Mouse (Mus musculus) v-Abl transformed pro-B cells (cell line): Measurements from ENCODE around the gene Eipr1.

Experiments used
- in situ Hi-C, 2 experiments: fragments of 400-800 bp; cut with MboI; formaldehyde crosslinking; loops; one replicate each; pipeline ENCODE4 v1.15.1; 2025; ENCODE audit not compliant: unreplicated experiment in 2 of 2

Eipr1 gene

DNA sequence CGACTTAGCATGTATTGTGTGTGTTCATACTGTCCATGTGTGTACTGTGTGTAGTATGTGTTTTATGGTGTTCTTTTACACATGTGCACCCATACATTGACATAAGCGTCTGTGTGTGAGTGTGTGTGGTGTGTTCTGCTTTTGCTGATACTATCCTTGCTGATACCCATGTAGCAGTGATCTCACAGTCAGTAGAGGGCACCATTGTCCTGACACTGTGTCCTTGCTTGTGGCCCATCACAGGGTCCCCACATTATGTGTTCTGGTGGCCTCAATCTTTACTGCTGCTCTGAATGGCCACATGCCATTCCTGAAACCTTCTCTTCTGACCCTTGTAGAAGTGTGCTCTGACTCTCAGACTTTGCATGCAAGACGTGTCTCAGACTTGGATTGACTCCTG lies 22.2 kb downstream of the Eipr1 start:
- in situ Hi-C loops = no loop called here

DNA sequence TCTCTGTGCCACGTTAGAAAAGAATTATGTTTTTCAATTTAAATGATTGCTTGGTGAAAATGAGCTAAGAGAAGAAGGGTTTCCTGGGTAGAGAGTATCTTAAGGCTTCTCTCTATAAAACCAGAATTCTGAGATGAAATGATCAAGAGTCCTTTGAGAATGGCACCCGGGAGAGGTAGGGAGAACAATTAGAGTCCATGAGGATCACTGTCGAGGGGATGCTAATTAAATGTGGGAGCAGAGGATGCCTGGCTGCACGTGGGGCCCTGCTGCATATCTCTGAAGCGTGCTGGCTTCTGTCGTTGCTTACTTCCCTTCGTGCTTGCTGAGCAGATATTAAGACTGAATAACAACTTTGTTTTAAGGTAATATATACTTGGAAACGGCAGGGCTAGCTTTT lies 23.5 kb downstream of the Eipr1 start:
- in situ Hi-C loops = no loop called here

DNA sequence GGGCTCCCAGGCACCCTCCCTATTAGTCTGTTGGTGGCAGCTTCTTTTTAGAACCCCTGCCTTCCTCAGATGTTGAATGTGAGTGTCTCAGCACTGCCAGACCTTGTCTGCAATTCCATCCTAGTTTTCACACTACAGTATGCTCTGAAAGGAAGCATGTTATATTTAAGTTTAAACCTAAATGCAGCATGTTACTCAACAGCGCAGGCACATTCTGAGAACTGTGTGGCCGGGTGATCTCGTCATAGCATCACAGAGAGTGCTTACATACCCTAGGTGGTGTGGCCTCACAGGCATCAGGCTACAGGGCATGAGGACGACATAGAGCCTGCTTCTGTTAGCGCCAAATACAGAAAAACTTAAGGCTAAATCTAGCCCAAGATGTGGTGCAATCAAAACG lies 24.0 kb downstream of the Eipr1 start:
- in situ Hi-C loops = no loop called here

GRCm38 (mm10) chr12:28780180-28780579 lies 28.6 kb downstream of the Eipr1 start:
- in situ Hi-C loops = no loop called here

DNA sequence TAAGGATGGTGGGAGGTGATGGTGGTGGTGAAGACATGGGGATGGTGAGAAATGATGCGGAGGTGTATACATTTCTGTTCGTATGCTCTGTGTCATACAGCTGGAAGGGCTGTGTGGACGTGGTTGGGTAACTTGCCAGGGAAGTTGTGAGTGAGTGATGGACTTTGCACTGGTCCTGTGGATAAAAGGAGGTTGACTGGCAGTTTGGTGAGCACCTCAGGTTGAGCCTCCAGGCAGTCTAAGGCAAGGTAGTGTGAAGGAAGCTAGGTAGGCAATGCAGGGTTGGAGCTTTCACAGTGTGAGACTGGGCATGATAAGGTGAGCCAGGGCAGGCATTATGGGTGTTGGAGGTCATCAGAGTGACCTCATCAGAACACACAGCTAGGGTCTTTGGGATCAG lies 31.0 kb downstream of the Eipr1 start:
- in situ Hi-C loops = no loop called here

- in situ Hi-C loops = no loop called here
Measured at GRCm38 (mm10) chr12:28784355-28784754, 32.8 kb downstream of the Eipr1 start.

DNA sequence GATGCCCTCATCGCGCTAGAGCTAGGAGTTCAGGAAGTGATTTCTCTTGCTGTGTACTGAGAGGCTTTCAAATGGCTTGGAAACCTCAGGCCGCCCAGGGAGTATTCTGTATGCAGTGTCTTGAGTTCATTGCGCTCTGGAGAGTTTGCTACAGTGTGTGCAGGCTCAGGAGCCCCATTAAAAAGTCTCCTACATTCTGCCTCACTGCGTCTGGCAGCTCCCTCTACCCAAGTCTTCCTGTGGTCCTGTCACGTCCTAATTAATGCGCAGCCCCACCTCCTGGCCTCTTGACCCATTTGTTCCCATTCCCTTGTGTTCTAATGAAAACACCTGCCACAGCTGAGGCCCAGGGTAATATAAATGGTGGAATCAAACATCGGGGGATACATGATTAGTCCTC lies 33.3 kb downstream of the Eipr1 start:
- in situ Hi-C loops = no loop called here

- in situ Hi-C loops = no loop called here
Measured at GRCm38 (mm10) chr12:28785299-28785698, 33.7 kb downstream of the Eipr1 start.

GRCm38 (mm10) chr12:28786310-28786709 lies 34.7 kb downstream of the Eipr1 start:
- in situ Hi-C loops = no loop called here

DNA sequence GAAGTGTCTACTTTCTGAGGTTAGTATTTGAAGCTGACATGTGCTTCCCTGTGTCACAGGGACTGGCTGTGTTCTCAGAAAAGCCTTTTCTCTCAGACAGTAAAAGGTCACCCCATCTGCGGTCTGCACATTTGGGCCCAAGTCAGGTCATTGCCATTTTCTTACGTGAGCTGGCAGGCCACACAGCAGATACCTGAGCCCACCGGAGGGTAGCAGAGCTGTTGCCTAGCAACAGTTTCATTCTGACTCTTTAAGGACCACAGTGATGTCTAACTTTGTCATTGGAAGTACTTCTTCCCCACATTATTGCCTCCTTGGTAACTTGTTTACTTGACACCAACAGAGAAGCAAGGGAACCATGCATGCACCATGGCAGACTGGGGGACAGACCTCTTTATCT lies 41.0 kb downstream of the Eipr1 start:
- in situ Hi-C loops = no loop called here

GRCm38 (mm10) chr12:28793715-28794114 lies 42.1 kb downstream of the Eipr1 start:
- in situ Hi-C loops = no loop called here

- in situ Hi-C loops = no loop called here
Measured at GRCm38 (mm10) chr12:28795041-28795440, 43.4 kb downstream of the Eipr1 start.

DNA sequence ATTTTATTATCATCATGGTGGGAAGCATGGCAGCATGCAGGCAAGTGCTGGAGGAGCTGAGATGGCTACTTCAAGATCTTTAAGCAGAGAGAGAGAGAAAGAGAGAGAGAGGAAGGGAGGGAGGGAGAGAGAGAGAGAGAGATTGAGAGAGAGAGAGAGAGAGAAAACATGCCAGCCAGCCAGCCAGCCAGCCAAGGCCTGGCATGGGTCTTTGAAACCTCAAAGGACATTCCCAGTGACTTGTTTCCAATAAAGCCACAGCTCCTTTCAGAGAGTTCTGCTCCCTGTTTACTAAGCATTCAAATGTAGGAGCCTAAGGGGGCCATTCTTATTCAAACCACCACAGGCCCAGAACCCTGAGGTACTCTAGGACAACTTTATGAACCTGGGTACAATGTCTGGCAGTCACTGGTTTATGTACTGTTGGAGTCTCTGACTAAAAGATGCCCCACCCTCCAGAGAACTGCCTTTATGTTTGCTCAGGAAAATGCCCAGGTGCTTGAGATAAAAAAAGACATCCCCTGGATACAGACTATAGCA lies 45.3 kb downstream of the Eipr1 start:
- in situ Hi-C loops = no loop called here

DNA sequence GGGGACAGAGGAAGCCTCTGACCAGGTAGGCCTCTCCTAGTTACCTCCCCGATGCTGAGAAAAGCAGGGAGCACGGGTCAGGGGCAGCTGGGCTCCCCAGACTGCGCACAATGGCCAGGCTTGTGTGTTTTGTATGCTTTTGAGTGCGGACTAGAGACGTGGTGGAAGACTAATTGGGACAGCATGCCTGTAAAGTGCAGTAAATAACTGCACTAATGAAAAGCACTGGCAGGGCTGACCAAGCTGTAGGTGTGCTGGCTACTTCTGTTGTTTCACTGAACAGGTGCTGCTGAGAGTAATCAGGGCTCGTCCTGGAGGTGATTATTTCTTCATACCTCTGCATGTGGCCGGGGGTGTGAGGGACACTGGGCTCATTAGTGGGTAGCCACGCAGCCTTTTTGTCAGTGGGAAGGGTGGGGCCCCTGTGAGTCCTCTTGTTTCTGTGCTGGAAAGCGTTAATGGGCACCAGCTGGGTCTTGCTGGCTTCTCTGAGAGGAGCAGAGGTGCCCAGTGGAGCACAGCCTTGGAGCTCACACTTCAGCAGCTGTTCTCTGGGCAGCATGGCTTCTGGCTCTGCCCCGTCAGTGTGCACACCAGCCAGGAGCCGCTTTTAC lies 48.3 kb downstream of the Eipr1 start:
- in situ Hi-C loops = no loop called here

GRCm38 (mm10) chr12:28800423-28800822 lies 48.8 kb downstream of the Eipr1 start:
- in situ Hi-C loops = no loop called here

DNA sequence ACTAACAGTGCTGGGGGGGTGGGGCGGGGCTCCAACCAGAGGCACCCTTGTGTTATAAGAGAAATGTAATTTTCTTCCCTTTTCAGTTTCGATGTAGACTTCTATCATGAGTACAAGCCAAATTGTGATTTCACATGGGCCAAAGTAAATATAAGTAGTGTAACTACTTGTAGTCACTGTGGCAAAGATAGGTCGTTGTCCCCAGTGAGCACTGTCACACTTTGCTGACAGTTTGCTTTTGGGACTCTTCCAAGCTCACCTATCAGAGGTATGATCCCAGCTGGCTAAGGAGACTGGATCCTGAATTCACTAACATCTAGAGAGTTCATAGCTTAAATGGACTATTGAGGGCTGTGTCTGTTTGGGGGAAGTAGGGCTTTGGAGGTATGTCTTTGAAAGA lies 49.3 kb downstream of the Eipr1 start:
- in situ Hi-C loops = no loop called here

DNA sequence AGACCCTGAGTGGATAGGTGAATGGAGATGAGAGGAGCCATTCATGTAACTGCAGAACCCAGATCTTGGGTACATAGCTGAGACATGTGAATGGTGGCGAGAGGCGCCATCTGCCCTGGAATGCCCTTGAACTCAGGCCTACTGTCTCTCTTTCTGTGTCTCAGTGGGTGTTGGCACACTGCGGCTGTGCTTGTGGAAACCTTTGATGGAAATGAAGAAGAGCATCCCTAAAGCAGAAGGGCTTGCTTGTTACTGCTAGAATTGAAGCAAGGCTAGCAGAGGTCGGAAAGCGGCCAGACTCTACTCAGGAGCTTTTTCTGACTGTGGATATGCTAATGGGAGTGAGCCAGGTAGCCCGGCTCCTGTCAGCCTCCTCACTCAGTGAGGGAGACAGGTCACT lies 50.1 kb downstream of the Eipr1 start:
- in situ Hi-C loops = no loop called here

- in situ Hi-C loops = no loop called here
Measured at GRCm38 (mm10) chr12:28803043-28803442, 51.4 kb downstream of the Eipr1 start.

DNA sequence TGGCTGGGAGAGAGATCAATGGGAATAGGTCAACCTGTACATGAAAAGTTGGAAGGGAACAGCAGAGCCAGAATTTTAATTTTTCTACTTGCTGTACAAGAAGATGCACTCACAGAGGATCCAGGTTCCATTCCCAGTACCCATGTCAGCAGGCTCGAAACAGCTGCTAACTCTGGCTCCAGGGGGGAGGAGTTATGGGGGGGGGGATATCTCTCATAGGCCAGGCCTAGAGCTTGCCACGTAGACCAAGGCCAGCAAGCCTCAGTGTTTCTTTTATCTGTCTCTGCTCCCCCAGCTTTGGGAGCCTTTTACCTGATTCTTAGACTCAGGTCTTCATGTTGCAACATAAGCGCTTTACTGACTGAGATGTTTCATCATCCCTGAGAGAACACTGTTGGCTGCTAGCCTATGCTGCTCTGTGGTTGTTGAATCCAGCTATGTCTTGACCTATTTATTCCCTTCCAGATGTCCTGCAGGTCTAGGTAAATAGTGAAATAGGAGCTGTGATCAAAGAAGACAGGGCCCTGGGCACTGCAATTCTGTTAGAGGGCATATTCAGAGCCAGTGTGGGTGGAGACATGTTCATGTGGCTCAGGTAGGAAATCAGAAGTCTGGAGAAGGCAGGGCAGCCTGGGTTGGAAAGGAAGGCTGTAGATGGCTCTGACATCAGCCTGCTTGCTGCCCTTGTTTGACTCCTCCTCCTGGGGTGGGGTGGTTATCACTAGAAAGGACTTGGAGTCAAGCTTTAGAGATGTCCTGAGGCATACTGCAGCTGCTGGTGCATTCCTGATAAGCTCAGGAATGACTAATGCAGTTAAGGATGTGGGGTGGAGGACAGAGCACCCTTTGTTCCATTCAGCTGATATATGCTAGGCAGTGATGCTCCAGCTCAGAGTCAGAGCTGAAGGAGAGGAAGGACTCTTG lies 53.2 kb downstream of the Eipr1 start:
- in situ Hi-C loops = no loop called here

DNA sequence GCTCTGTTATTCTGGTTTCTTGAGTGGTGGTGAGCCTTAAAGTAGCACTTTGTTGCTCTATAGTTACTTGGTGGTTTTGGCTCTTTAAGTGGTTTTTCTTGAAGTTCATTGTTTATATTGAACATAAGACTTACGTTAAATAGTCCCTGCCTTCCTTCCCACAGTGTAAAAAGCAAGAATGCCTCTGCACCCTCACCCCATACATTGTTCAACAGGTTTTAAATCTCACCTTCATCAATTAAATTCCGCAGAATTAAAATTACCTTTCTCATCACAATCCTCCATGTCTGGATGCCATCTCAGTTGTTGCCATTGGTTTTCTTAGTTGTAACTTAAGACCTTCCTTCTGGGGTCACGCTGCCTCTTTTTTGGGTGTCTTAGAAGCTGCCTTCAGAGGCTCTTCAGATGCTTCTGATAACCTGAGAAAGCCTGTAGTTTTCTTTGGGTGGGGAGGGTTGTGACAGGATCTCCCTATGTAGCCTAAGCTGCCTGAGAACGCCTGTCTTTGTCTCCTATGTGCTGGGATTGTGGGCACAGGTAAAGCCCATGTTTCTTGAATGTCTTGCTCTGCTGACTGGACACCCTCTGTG lies 57.3 kb downstream of the Eipr1 start:
- in situ Hi-C loops = no loop called here

GRCm38 (mm10) chr12:28809756-28810337 lies 58.2 kb downstream of the Eipr1 start:
- in situ Hi-C loops = no loop called here
